ENCODE assay signal across 8 mouse cellular contexts in the genomic region with DNA sequence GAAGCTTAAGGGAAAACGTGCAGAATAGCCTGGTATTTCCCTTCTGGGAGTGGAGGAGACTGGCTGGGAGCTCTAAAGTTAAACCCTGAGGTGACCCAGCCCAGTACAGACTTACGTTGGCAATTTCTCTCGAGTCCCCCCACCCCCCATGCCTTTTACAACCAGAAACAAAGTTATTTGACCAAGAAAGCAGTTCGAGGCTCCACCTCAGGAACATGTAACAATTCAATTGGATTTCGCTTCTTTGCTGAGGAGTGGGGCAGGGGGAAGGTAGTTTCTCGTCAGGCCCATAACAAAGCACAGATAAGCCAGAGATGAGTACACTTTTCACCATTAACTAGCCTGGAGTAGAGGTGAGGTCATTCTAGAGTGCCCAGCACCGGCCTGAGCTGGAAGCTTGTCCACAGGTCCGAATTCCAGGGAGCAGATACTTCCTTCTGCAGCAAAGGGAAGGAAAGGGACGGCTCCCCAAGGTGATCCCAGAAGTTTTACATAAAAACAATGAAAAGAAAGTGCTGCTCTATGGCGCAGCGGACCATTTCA. TPM values are rescaled to one million over a fixed set of nuclear protein-coding genes. Genes with fewer than 3 reads are reported as not detected.
DNase-seq lines count a peak whose midpoint lies in the region; ATAC-seq and TF ChIP-seq lines count a peak whose summit lies in the region.

No protein-coding gene starts in this region.

- peak overlapping the region; percentile 67 for H3K4me2 ChIP-seq in lung, embryonic 15.5 days
- H3K4me2 ChIP-seq in heart, embryonic 12.5 days = peak overlapping the region; percentile 81
- peak overlapping the region; percentile 88 for H3K4me2 ChIP-seq in kidney, postnatal 0 days (ENCODE audit: low read length)
- peak overlapping the region; percentile 66 for H3K4me2 ChIP-seq in neural tube, embryonic 12.5 days (replicated peaks)

- WGBS in lung, embryonic 15.5 days = 7% methylated on average over 11 of the region's 11 CpGs
- 5% methylated on average over 11 of the region's 11 CpGs for WGBS in heart, embryonic 12.5 days
- WGBS in kidney, postnatal 0 days = 13% methylated on average over 11 of the region's 11 CpGs
- 2% methylated on average over 11 of the region's 11 CpGs for WGBS in neural tube, embryonic 12.5 days

- no peaks in the 10 kb centered on the region for H3K27me3 ChIP-seq in lung, embryonic 15.5 days
- H3K27me3 ChIP-seq in heart, embryonic 12.5 days (replicated peaks) = no peaks in the 10 kb centered on the region
- H3K27me3 ChIP-seq in kidney, postnatal 0 days (ENCODE audit: insufficient read depth, low read length) = no peaks in the 10 kb centered on the region
- H3K27me3 ChIP-seq in neural tube, embryonic 12.5 days (replicated peaks) = no peaks in the 10 kb centered on the region

- intact Hi-C loops in left cerebral cortex, postnatal 36 days (cut with DNase I) = no loop called here

- H3K4me3 ChIP-seq in lung, embryonic 15.5 days = peak overlapping the region; percentile 76
- H3K4me3 ChIP-seq in heart, embryonic 12.5 days = peak overlapping the region; percentile 94
- peak overlapping the region; percentile 95 for H3K4me3 ChIP-seq in kidney, postnatal 0 days (replicated peaks; ENCODE audit: low read depth, low read length)
- peak overlapping the region; percentile 99 for H3K4me3 ChIP-seq in neural tube, embryonic 12.5 days

- H3K9ac ChIP-seq in lung, embryonic 15.5 days = peak overlapping the region; percentile 98
- H3K9ac ChIP-seq in heart, embryonic 12.5 days = peak overlapping the region; percentile 100
- H3K9ac ChIP-seq in kidney, postnatal 0 days (ENCODE audit: low read depth, low read length) = peak overlapping the region; percentile 28; the same call in 1 of the 2 replicates
- peak overlapping the region; percentile 100 for H3K9ac ChIP-seq in neural tube, embryonic 12.5 days

- ATAC-seq in lung, embryonic 15.5 days (ENCODE audit: borderline replicate concordance, extremely low read depth, low FRiP score, low TSS enrichment) = 0 out of 2 replicates have a peak, but pooled peaks have one; percentile 36
- ATAC-seq in heart, embryonic 12.5 days (ENCODE audit: insufficient number of reproducible peaks, low FRiP score) = no peak
- peak; percentile 65 for ATAC-seq in kidney, postnatal 0 days (replicated peaks; ENCODE audit: low FRiP score, low read depth)
- 0 out of 2 replicates have a peak, but pooled peaks have one; percentile 33 for ATAC-seq in neural tube, embryonic 12.5 days (ENCODE audit: low FRiP score, low read depth)

- H3K4me1 ChIP-seq in lung, embryonic 15.5 days = peaks cover 28% of the 10 kb centered on the region
- H3K4me1 ChIP-seq in heart, embryonic 12.5 days (replicated peaks) = peaks cover 27% of the 10 kb centered on the region
- peaks cover 15% of the 10 kb centered on the region; the same call in 1 of the 2 replicates for H3K4me1 ChIP-seq in kidney, postnatal 0 days (replicated peaks; ENCODE audit: insufficient read depth, low read length)
- peaks cover 46% of the 10 kb centered on the region for H3K4me1 ChIP-seq in neural tube, embryonic 12.5 days

- no peaks in the 10 kb centered on the region for H3K36me3 ChIP-seq in lung, embryonic 15.5 days
- H3K36me3 ChIP-seq in heart, embryonic 12.5 days = no peaks in the 10 kb centered on the region
- no peaks in the 10 kb centered on the region for H3K36me3 ChIP-seq in kidney, postnatal 0 days (ENCODE audit: insufficient read depth, low read length)
- no peaks in the 10 kb centered on the region for H3K36me3 ChIP-seq in neural tube, embryonic 12.5 days

- no peak for DNase-seq in lung, postnatal 10 days
- no peak for DNase-seq in kidney, postnatal 0 days (ENCODE audit: low spot score)
- DNase-seq in right cerebral cortex, adult 18-20 months = no peak
- no peak for DNase-seq in left cerebral cortex, postnatal 36 days (ENCODE audit: low spot score in 2 of 2)
- no peak for DNase-seq in urinary bladder, postnatal 36 days (ENCODE audit: low spot score in 2 of 2)

- no peaks in the 10 kb centered on the region for H3K9me3 ChIP-seq in lung, embryonic 15.5 days
- H3K9me3 ChIP-seq in heart, embryonic 12.5 days (replicated peaks) = no peaks in the 10 kb centered on the region
- no peaks in the 10 kb centered on the region for H3K9me3 ChIP-seq in kidney, postnatal 0 days (replicated peaks; ENCODE audit: low read length)
- no peaks in the 10 kb centered on the region for H3K9me3 ChIP-seq in neural tube, embryonic 12.5 days

- no peak for TF ChIP-seq CTCF in kidney, postnatal 0 days (IDR thresholded peaks at IDR 0.05; ENCODE audit: low read depth)

- peak overlapping the region; percentile 97 for H3K27ac ChIP-seq in lung, embryonic 15.5 days
- peak overlapping the region; percentile 99 for H3K27ac ChIP-seq in heart, embryonic 12.5 days (ENCODE audit: poor library complexity, severe bottlenecking)
- H3K27ac ChIP-seq in kidney, postnatal 0 days = peak overlapping the region; percentile 99
- H3K27ac ChIP-seq in neural tube, embryonic 12.5 days = peak overlapping the region; percentile 100

RNA-seq across cellular contexts. Expression of a gene that starts 0.5 kb away (rescaled TPM):
- polyA plus RNA-seq in lung, embryonic 15.5 days (2015; fragmentation: Nextera tagmentation; extraction: Ambion mirVana) = 7.2 and 8.4 TPM in 2 replicates
- polyA plus RNA-seq in heart, embryonic 12.5 days (2016; fragmentation: Nextera tagmentation; extraction: Ambion mirVana) = 7.7 and 8.8 TPM in 2 replicates
- 7.7 and 7.8 TPM in 2 replicates for polyA plus RNA-seq in kidney, postnatal 0 days (2015; fragmentation: Nextera tagmentation; extraction: Ambion mirVana)
- polyA plus RNA-seq in neural tube, embryonic 12.5 days (2016; fragmentation: Nextera tagmentation; extraction: Ambion mirVana) = 13.2 and 13.4 TPM in 2 replicates
- total RNA-seq in left cerebral cortex, postnatal 36 days (2021) = 10 to 100 TPM in 1 of 2 experiments, 1 to 10 TPM in 1; 8.8 to 10.0 TPM

RNA-seq across cellular contexts. Expression of a gene that starts 5.7 kb away (rescaled TPM):
- 58.9 and 59.4 TPM in 2 replicates for polyA plus RNA-seq in lung, embryonic 15.5 days (2015; fragmentation: Nextera tagmentation; extraction: Ambion mirVana)
- 36.3 and 37.1 TPM in 2 replicates for polyA plus RNA-seq in heart, embryonic 12.5 days (2016; fragmentation: Nextera tagmentation; extraction: Ambion mirVana)
- 48.9 and 49.2 TPM in 2 replicates for polyA plus RNA-seq in kidney, postnatal 0 days (2015; fragmentation: Nextera tagmentation; extraction: Ambion mirVana)
- polyA plus RNA-seq in neural tube, embryonic 12.5 days (2016; fragmentation: Nextera tagmentation; extraction: Ambion mirVana) = 60.5 and 67.2 TPM in 2 replicates
- 10 to 100 TPM; 49.4 to 57.6 TPM for total RNA-seq in left cerebral cortex, postnatal 36 days (2021)

RNA-seq across cellular contexts. Expression of a gene that starts 11.8 kb away (rescaled TPM):
- polyA plus RNA-seq in lung, embryonic 15.5 days (2015; fragmentation: Nextera tagmentation; extraction: Ambion mirVana) = 12.5 and 13.6 TPM in 2 replicates
- 14.8 and 18.3 TPM in 2 replicates for polyA plus RNA-seq in heart, embryonic 12.5 days (2016; fragmentation: Nextera tagmentation; extraction: Ambion mirVana)
- 14.9 and 17.9 TPM in 2 replicates for polyA plus RNA-seq in kidney, postnatal 0 days (2015; fragmentation: Nextera tagmentation; extraction: Ambion mirVana)
- 17.1 and 17.6 TPM in 2 replicates for polyA plus RNA-seq in neural tube, embryonic 12.5 days (2016; fragmentation: Nextera tagmentation; extraction: Ambion mirVana)
- total RNA-seq in left cerebral cortex, postnatal 36 days (2021) = 1 to 10 TPM; 2.1 to 3.2 TPM

RNA-seq across cellular contexts. Expression of a gene that starts 52.6 kb away (rescaled TPM):
- polyA plus RNA-seq in lung, embryonic 15.5 days (2015; fragmentation: Nextera tagmentation; extraction: Ambion mirVana) = not detected in 2 replicates
- not detected in 2 replicates for polyA plus RNA-seq in heart, embryonic 12.5 days (2016; fragmentation: Nextera tagmentation; extraction: Ambion mirVana)
- not detected in 2 replicates for polyA plus RNA-seq in kidney, postnatal 0 days (2015; fragmentation: Nextera tagmentation; extraction: Ambion mirVana)
- not detected in 2 replicates for polyA plus RNA-seq in neural tube, embryonic 12.5 days (2016; fragmentation: Nextera tagmentation; extraction: Ambion mirVana)
- total RNA-seq in left cerebral cortex, postnatal 36 days (2021) = not detected

Comparison
In these comparisons a context has a peak if more than half of its experiments do, and no peak if none do; other contexts are left out.
1. H3K9ac ChIP-seq: peak in every context shown above with its lines; median percentile 100 in heart, embryonic 12.5 days; 100 in neural tube, embryonic 12.5 days; 98 in lung, embryonic 15.5 days; 28 in kidney, postnatal 0 days.